Mouse (Mus musculus) liver, embryonic 14.5 days (tissue): Measurements from ENCODE around the gene Lrrn4cl. TPM values are rescaled to one million over a fixed set of nuclear protein-coding genes. Genes with fewer than 3 reads are reported as not detected.

ENCODE experiments used
- ATAC-seq: fragments of 200-750 bp; cut with Nextera tagmentation; 2 replicates; pipeline ENCODE4 v1.8.0; 2017; ENCODE audit warnings: moderate number of reproducible peaks, mild to moderate bottlenecking, moderate library complexity; ENCODE audit not compliant: insufficient read depth
- DNase-seq, 3 experiments: peaks; one replicate each; pipeline ENCODE4 v3.0.0-alpha.2; 2012 to 2013; ENCODE audit warnings: low read depth in 3 of 3, low spot score in 3 of 3
- H3K27ac ChIP-seq: fragments of 300-500 bp; sonication (generic); 2 replicates; pipeline ENCODE4 v1.5.1; 2014; ENCODE audit warnings: moderate library complexity, mild to moderate bottlenecking, control low read depth, inconsistent platforms
- H3K27me3 ChIP-seq: fragments of 300-500 bp; sonication (generic); 2 replicates; pipeline ENCODE4 v1.6.1; 2014; ENCODE audit warnings: mild to moderate bottlenecking, low read length, moderate library complexity; ENCODE audit not compliant: control insufficient read depth, insufficient read depth
- H3K36me3 ChIP-seq: fragments of 300-500 bp; sonication (generic); replicated peaks from 2 replicates; pipeline ENCODE4 v1.6.1; 2014; ENCODE audit warnings: low read depth; ENCODE audit not compliant: control insufficient read depth, insufficient read depth
- H3K4me1 ChIP-seq, 2 experiments: fragments of 200-500 bp in 1 of 2; fragments of 300-500 bp in 1 of 2; sonication (generic) in 1 of 2; replicated peaks; 2 replicates each; pipeline ENCODE4 v1.6.1; 2012 to 2014; ENCODE audit warnings: antibody characterized with exemption in 1 of 2, inconsistent platforms in 1 of 2, low read length in 1 of 2; ENCODE audit not compliant: control insufficient read depth in 2 of 2, insufficient read depth in 2 of 2
- H3K4me2 ChIP-seq: fragments of 300-500 bp; sonication (generic); 2 replicates; pipeline ENCODE4 v1.6.1; 2014; ENCODE audit warnings: low read depth, mild to moderate bottlenecking, control low read depth, moderate library complexity
- H3K4me3 ChIP-seq, 2 experiments: fragments of 200-500 bp in 1 of 2; fragments of 300-500 bp in 1 of 2; sonication (generic) in 1 of 2; 2 replicates each; pipeline ENCODE4 v1.5.1; 2012 to 2014; ENCODE audit warnings: low read depth in 2 of 2, low read length in 2 of 2, mild to moderate bottlenecking in 2 of 2, control low read depth in 1 of 2, inconsistent platforms in 1 of 2, moderate library complexity in 1 of 2; ENCODE audit not compliant: insufficient read depth in 1 of 2
- H3K9ac ChIP-seq: fragments of 300-500 bp; sonication (generic); replicated peaks from 2 replicates; pipeline ENCODE4 v1.6.1; 2014; ENCODE audit warnings: mild to moderate bottlenecking, control low read depth, moderate library complexity
- H3K9me3 ChIP-seq: fragments of 300-500 bp; sonication (generic); 2 replicates; pipeline ENCODE4 v1.6.1; 2016; ENCODE audit warnings: low read length, mixed read lengths; ENCODE audit not compliant: control insufficient read depth
- CTCF ChIP-seq: IDR thresholded peaks from 2 replicates; pipeline ENCODE4 v1.5.1; 2016; ENCODE audit warnings: antibody characterized with exemption, low read depth, control low read depth
- EP300 ChIP-seq: IDR thresholded peaks from 2 replicates; pipeline ENCODE4 v1.6.1; 2016; ENCODE audit warnings: antibody characterized with exemption, low read depth
- WGBS: fragments of 180-500 bp; shearing (Covaris S2); extraction: QIAGEN DNeasy Blood & Tissue Kit; methylation state at CpG from one replicate; pipeline ENCODE4 v1.1.7; 2014; ENCODE audit not compliant: insufficient replicate concordance; 5-methylcytosine and 5-hydroxymethylcytosine counted together
- polyA plus RNA-seq, 2 experiments: library from polyadenylated mRNA; depleted of rRNA in 1 of 2; stranded (reverse) in 1 of 2; unstranded in 1 of 2; fragments of >200 nt; fragmentation: Nextera tagmentation in 1 of 2; extraction: Ambion mirVana in 1 of 2; gene quantifications; 2 replicates each; pipeline versions ENCODE4 v1.2.1 to v1.2.3; 2012 to 2014

Gene Lrrn4cl
- polyA plus RNA-seq, 2 experiments, result 0.10 TPM; not detected in 1

- Histone ChIP-seq H3K4me1 (peaks cover 9 to 25% of the 10 kb centered on the region in 2 experiments), H3K9ac (peak within 1 kb of the TSS; percentile 98), H3K4me2 (peak within 1 kb of the TSS; percentile 91), H3K36me3 (peaks cover 48% of the 10 kb centered on the region), H3K9me3 (no peaks in the 10 kb centered on the region), H3K4me3 (peak within 1 kb of the TSS; percentile 90 to 96), H3K27me3 (no peaks in the 10 kb centered on the region), H3K27ac (peak within 1 kb of the TSS; percentile 86)
- WGBS, result under 1% methylated on average over 82 of the region's 83 CpGs
- DNase-seq (peak; percentile 95 to 97 (median 96)), ATAC-seq (peak; percentile 91)
- peak; percentile 24; the same call in 1 of the 2 replicates for TF ChIP-seq CTCF
- no peak; the same call in 1 of the 2 replicates for TF ChIP-seq EP300
Observed at GRCm38 (mm10) chr19:8819596-8820423, 30.8 kb upstream of the Lrrn4cl start, which contains the start of gene Hnrnpul2. Gene Hnrnpul2 (plus strand): TSS chr19:8820010.

DNA sequence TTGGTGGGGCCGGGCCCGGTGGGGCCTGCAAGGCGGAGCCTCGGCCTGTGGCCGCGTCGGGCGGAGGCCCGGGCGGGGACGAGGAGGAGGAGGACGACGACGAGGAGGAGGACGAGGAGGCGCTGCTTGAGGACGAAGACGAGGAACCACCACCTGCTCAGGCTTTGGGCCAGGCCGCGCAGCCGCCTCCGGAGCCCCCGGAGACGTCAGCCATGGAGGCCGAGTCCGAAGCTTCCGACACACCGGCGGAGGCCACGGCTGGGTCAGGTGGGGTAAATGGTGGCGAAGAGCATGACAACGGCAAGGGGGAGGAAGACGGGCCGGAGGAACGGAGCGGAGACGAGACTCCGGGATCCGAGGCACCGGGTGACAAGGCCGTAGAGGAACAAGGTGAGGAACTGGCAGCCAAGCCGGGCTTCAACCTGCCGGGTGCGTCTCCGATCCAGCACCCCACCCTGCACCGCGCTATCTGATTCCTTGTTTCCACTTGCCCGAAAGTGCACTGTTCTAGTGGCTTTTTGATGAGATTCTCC lies 30.1 kb upstream of the Lrrn4cl start:
- TF ChIP-seq CTCF (no peak), EP300 (no peak)
- Histone ChIP-seq H3K27me3 (no peaks in the 10 kb centered on the region), H3K4me1 (peaks cover 9 to 25% of the 10 kb centered on the region in 2 experiments), H3K9ac (peak overlapping the region; percentile 98), H3K9me3 (no peaks in the 10 kb centered on the region), H3K4me2 (peak overlapping the region; percentile 91), H3K27ac (peak overlapping the region; percentile 86), H3K4me3 (peak overlapping the region; percentile 90 to 96), H3K36me3 (peaks cover 50% of the 10 kb centered on the region)
- DNase-seq (peak in 2 of 3 experiments; percentile 48 to 49), ATAC-seq (peak; percentile 66)
- WGBS, result under 1% methylated on average over 48 of the region's 48 CpGs

GRCm38 (mm10) chr19:8821146-8821545 lies 29.4 kb upstream of the Lrrn4cl start:
- Histone ChIP-seq H3K9ac (peak overlapping the region; percentile 98), H3K27ac (peak overlapping the region; percentile 86), H3K4me3 (peak overlapping the region; percentile 90 to 96), H3K36me3 (peaks cover 51% of the 10 kb centered on the region), H3K27me3 (no peaks in the 10 kb centered on the region), H3K4me2 (peak overlapping the region; percentile 91), H3K4me1 (peaks cover 9 to 25% of the 10 kb centered on the region in 2 experiments), H3K9me3 (no peaks in the 10 kb centered on the region)
- no peak for DNase-seq
- no peak for ATAC-seq
- TF ChIP-seq EP300 (no peak), CTCF (no peak)
- under 1% methylated on average over 7 of the region's 7 CpGs for whole genome bisulfite sequencing

DNA sequence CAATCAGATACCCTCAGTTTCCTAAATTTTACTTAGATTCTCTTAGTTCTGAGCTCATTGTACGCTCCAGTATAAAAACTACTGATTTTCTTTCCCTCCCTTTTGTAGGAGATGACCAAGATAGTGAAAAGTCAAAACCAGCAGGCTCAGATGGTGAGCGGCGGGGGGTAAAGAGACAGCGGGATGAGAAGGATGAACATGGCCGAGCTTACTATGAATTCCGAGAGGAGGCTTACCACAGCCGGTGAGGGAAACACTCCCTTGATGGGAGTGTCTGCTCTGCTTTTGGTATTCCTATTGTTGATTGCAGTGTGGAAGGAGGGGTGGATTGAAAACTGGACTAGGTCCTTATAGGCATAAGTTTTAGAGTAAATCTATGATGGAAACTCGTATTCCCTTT lies 27.9 kb upstream of the Lrrn4cl start:
- Histone ChIP-seq H3K4me1 (peaks cover 8 to 14% of the 10 kb centered on the region in 2 experiments), H3K4me3 (peak overlapping the region; percentile 15 to 96), H3K27ac (no peak overlapping the region), H3K9me3 (no peaks in the 10 kb centered on the region), H3K36me3 (peaks cover 62% of the 10 kb centered on the region), H3K27me3 (no peaks in the 10 kb centered on the region), H3K9ac (peak overlapping the region; percentile 20; the same call in 1 of the 2 replicates), H3K4me2 (peak overlapping the region; percentile 91)
- DNase-seq (no peak), ATAC-seq (no peak)
- WGBS, result 86% methylated on average over 8 of the region's 8 CpGs
- TF ChIP-seq CTCF (no peak), EP300 (no peak)

DNA sequence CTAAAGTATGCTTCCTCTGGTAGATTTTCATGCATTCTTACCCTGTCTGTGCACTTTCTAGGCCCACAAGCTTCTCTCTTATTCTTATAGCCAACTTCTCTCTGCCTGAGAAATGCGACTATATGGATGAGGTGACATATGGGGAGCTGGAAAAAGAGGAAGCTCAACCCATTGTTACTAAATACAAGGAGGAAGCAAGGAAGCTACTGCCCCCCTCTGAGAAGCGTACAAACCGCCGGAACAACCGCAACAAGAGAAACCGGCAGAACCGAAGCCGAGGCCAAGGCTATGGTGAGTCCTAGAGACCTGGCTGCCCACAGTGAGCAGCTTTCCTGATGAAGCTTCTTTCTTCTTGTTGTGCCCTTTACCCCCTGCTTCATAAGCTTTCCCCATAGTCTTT lies 20.9 kb upstream of the Lrrn4cl start, which contains the start of gene AC129217.1:
Gene AC129217.1 (plus strand): TSS at position 114 of the 400 bp plus-strand sequence.
- DNase-seq (no peak), ATAC-seq (no peak)
- Histone ChIP-seq H3K4me3 (no peak within 1 kb of the TSS), H3K4me1 (no peaks in the 10 kb centered on the region), H3K27me3 (no peaks in the 10 kb centered on the region), H3K36me3 (peaks cover 100% of the 10 kb centered on the region), H3K9ac (no peak within 1 kb of the TSS), H3K9me3 (no peaks in the 10 kb centered on the region), H3K4me2 (no peak within 1 kb of the TSS; the same call in 1 of the 2 replicates), H3K27ac (no peak within 1 kb of the TSS)
- WGBS, result 62% methylated on average over 8 of the region's 8 CpGs
- TF ChIP-seq EP300 (no peak), CTCF (no peak)
